Mouse (Mus musculus) ES-Bruce4 (cell line): ENCODE results near the gene Nek8.

Experiments
- CTCF ChIP-seq: IDR thresholded peaks from one replicate; pipeline ENCODE4 v1.8.1; 2011; ENCODE audit warnings: low read depth, low read length
- POLR2A ChIP-seq: IDR thresholded peaks from one replicate; pipeline ENCODE4 v1.8.1; 2011; ENCODE audit warnings: low read length; ENCODE audit not compliant: insufficient read depth

GRCm38 (mm10) chr11:78153778-78154177 is 22.7 kb downstream of the Nek8 start:
- TF ChIP-seq CTCF (no peak), POLR2A (no peak)
